Mouse (Mus musculus): ENCODE measurements around the gene Rps6kb1. TPM values are rescaled to one million over a fixed set of nuclear protein-coding genes. Genes with fewer than 3 reads are reported as not detected.
"Not testable (repeated sequence)": the region's sequence is repeated elsewhere in the genome, so short reads cannot be mapped to it uniquely, and the experiment has no call there.

The Rps6kb1 gene
- total RNA-seq, 2 experiments from 2014 or later = 34.1 to 38.1 TPM

GRCm38 (mm10) chr11:86547412-86547811, 2.8 kb upstream of the Rps6kb1 start:
- intact Hi-C loops (cut with DNase I) = no loop called here
- DNase-seq (ENCODE audit: low spot score in 2 of 2) = no peak

- intact Hi-C loops (cut with DNase I) = no loop called here
- DNase-seq (ENCODE audit: low spot score in 2 of 2) = no peak
These were observed 951 bp upstream of the Rps6kb1 start for GRCm38 (mm10) chr11:86545556-86545955.

GRCm38 (mm10) chr11:86543960-86544638, 506 bp downstream of the Rps6kb1 start:
- DNase-seq (ENCODE audit: low spot score in 2 of 2) = peak in 1 of 2 experiments; percentile 18

GRCm38 (mm10) chr11:86542851-86543250, 1.8 kb downstream of the Rps6kb1 start:
- intact Hi-C loops (cut with DNase I) = no loop called here
- DNase-seq (ENCODE audit: low spot score in 2 of 2) = no peak

More at GRCm38 (mm10) chr11:86543960-86544638, 506 bp downstream of the Rps6kb1 start:
- intact Hi-C loops (cut with DNase I) = no loop called here

GRCm38 (mm10) chr11:86540476-86540845, 4.1 kb downstream of the Rps6kb1 start:
- intact Hi-C loops (cut with DNase I) = no loop called here
- no peak for DNase-seq (ENCODE audit: low spot score in 2 of 2)

GRCm38 (mm10) chr11:86539716-86540475, 4.7 kb downstream of the Rps6kb1 start:
- DNase-seq (ENCODE audit: low spot score in 2 of 2) = no peak
- intact Hi-C loops (cut with DNase I) = no loop called here

- no peak for DNase-seq (ENCODE audit: low spot score in 2 of 2)
- intact Hi-C loops (cut with DNase I) = no loop called here
These were observed 5.8 kb downstream of the Rps6kb1 start for GRCm38 (mm10) chr11:86538786-86539185.

GRCm38 (mm10) chr11:86534201-86534910, 10.2 kb downstream of the Rps6kb1 start:
- no peak for DNase-seq (ENCODE audit: low spot score in 2 of 2)
- intact Hi-C loops (cut with DNase I) = no loop called here

GRCm38 (mm10) chr11:86533302-86533701, 11.3 kb downstream of the Rps6kb1 start:
- intact Hi-C loops (cut with DNase I); DNase-seq (ENCODE audit: low spot score in 2 of 2): not testable (repeated sequence)

- intact Hi-C loops (cut with DNase I) = no loop called here
- peak in 1 of 2 experiments; percentile 22 for DNase-seq (ENCODE audit: low spot score in 2 of 2)
These were observed 11.8 kb downstream of the Rps6kb1 start for GRCm38 (mm10) chr11:86532834-86533233.

GRCm38 (mm10) chr11:86527528-86527927, 17.1 kb downstream of the Rps6kb1 start:
- intact Hi-C loops (cut with DNase I) = no loop called here
- no peak for DNase-seq (ENCODE audit: low spot score in 2 of 2)

- no peak for DNase-seq (ENCODE audit: low spot score in 2 of 2)
- intact Hi-C loops (cut with DNase I) = no loop called here
These were observed 24.9 kb downstream of the Rps6kb1 start for GRCm38 (mm10) chr11:86519751-86520150.

GRCm38 (mm10) chr11:86517229-86517628, 27.4 kb downstream of the Rps6kb1 start:
- intact Hi-C loops (cut with DNase I) = no loop called here
- no peak for DNase-seq (ENCODE audit: low spot score in 2 of 2)

GRCm38 (mm10) chr11:86516620-86517019, 28.0 kb downstream of the Rps6kb1 start:
- intact Hi-C loops (cut with DNase I) = no loop called here
- DNase-seq (ENCODE audit: low spot score in 2 of 2) = no peak

GRCm38 (mm10) chr11:86507991-86508390, 36.6 kb downstream of the Rps6kb1 start:
- no peak for DNase-seq (ENCODE audit: low spot score in 2 of 2)
- intact Hi-C loops (cut with DNase I) = no loop called here

GRCm38 (mm10) chr11:86507334-86507733, 37.3 kb downstream of the Rps6kb1 start:
- intact Hi-C loops (cut with DNase I) = no loop called here
- DNase-seq (ENCODE audit: low spot score in 2 of 2) = no peak

GRCm38 (mm10) chr11:86503121-86503520, 41.5 kb downstream of the Rps6kb1 start:
- DNase-seq (ENCODE audit: low spot score in 2 of 2) = no peak
- intact Hi-C loops (cut with DNase I) = no loop called here

- no peak for DNase-seq (ENCODE audit: low spot score in 2 of 2)
- intact Hi-C loops (cut with DNase I) = no loop called here
These were observed 43.8 kb downstream of the Rps6kb1 start for GRCm38 (mm10) chr11:86500795-86501194.

- intact Hi-C loops (cut with DNase I) = no loop called here
- no peak for DNase-seq (ENCODE audit: low spot score in 2 of 2)
These were observed 46.7 kb downstream of the Rps6kb1 start for GRCm38 (mm10) chr11:86497908-86498307.

GRCm38 (mm10) chr11:86497356-86497755, 47.2 kb downstream of the Rps6kb1 start:
- intact Hi-C loops (cut with DNase I) = no loop called here
- no peak for DNase-seq (ENCODE audit: low spot score in 2 of 2)
